Mouse (Mus musculus) olfactory bulb, adult 2 months (tissue): ENCODE measurements around the gene Kcnj16. TPM values are rescaled to one million over a fixed set of nuclear protein-coding genes. Genes with fewer than 3 reads are reported as not detected.

Source experiments
- H3K27ac ChIP-seq: fragments of 200-500 bp; 2 replicates; pipeline ENCODE4 v1.5.1; 2012; ENCODE audit warnings: low read depth, low read length; ENCODE audit not compliant: insufficient read depth
- H3K4me1 ChIP-seq: fragments of 200-500 bp; 2 replicates; pipeline ENCODE4 v1.6.1; 2012; ENCODE audit warnings: low read length; ENCODE audit not compliant: control insufficient read depth, insufficient read depth
- H3K4me3 ChIP-seq: fragments of 200-500 bp; 2 replicates; pipeline ENCODE4 v1.5.1; 2012; ENCODE audit warnings: mild to moderate bottlenecking, low read depth, low read length, moderate library complexity; ENCODE audit not compliant: insufficient read depth
- CTCF ChIP-seq: fragments of 200-500 bp; IDR thresholded peaks from 2 replicates; pipeline ENCODE4 v1.5.1; 2012; ENCODE audit warnings: low read depth, mild to moderate bottlenecking, low read length, moderate library complexity; ENCODE audit not compliant: insufficient read depth
- POLR2A ChIP-seq: fragments of 200-500 bp; IDR thresholded peaks from 2 replicates; pipeline ENCODE4 v1.6.1; 2012; ENCODE audit warnings: mild to moderate bottlenecking, low read depth, low read length, moderate library complexity; ENCODE audit not compliant: insufficient read depth
- WGBS: fragments of 180-500 bp; shearing (Covaris S2); methylation state at CpG from one replicate; pipeline ENCODE4 v1.1.7; 2018; 5-methylcytosine and 5-hydroxymethylcytosine counted together
- polyA plus RNA-seq: library from polyadenylated mRNA; stranded (reverse); fragments of >200 nt; gene quantifications from 2 replicates; pipeline ENCODE4 v1.2.4, GENCODE M21; 2012; ENCODE audit warnings: low replicate concordance; ENCODE audit not compliant: missing spikeins, insufficient read depth, insufficient read length

Kcnj16 gene
- not detected in 2 replicates for polyA plus RNA-seq

- Histone ChIP-seq H3K4me3 (no peak within 1 kb of the TSS), H3K27ac (no peak within 1 kb of the TSS), H3K4me1 (no peaks in the 10 kb centered on the region)
- WGBS = 80% methylated on average over 4 of the region's 4 CpGs
- no peak for TF ChIP-seq CTCF
- TF ChIP-seq POLR2A = no peak
Observed at GRCm38 (mm10) chr11:110967762-110968135, at the start of gene Kcnj16. Gene Kcnj16, plus strand, starts transcription at chr11:110968033.

DNA sequence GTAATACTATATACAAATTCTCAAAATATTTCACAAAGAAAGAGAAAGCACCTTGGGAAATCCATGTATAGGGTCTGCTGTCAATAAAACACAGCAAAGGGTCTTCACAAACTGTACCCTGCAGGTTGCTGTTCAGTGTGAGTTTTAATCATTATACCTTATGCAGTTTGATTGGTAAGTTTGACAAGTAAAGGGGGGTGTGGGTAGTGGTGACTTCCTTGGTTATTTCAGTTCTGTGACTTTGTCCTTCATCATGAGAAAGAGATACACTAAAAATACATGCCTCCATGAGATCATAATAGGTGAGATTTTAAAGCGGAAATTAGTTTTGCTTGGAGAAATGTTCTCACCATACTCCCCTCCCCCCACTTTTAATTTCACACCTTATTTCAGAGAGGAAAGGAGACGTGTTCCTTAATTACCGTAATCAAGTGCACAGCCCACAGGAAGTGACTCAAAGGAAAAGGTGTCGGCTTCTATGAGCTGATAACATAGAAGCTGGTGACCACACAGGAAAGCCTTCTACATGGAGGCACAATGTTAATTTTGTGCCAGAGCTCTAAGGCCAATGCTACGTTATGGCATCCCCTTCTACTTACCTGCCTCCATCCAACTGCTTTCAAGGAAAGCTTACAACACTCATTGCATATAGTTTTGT is 48.9 kb upstream of the Kcnj16 start:
- no peaks in the 10 kb centered on the region for H3K4me1 ChIP-seq
- WGBS = 76% methylated on average over 5 of the region's 5 CpGs
- TF ChIP-seq CTCF = no peak
- TF ChIP-seq POLR2A = no peak
- H3K27ac ChIP-seq = no peak overlapping the region
- H3K4me3 ChIP-seq = no peak overlapping the region

DNA sequence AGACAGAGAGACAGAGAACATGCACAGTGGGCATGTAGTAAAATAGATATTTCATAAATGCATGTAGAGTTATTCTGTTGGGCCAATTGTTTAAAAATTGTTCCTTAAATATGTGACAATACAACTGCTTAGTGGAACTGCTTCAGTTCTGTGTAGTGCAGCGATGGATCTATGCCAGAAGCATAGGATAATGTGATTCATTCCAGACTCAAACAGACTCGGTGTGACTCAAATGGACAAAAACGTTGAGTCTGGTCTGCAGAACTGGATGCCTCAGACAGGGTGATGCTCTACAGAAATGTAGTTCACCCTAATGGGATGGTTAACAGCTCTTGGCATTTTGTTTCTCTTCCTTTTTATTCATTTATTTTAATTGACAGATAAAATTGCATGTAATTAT is 32.1 kb upstream of the Kcnj16 start:
- H3K4me1 ChIP-seq = no peaks in the 10 kb centered on the region
- WGBS = 27% methylated on average over 3 of the region's 3 CpGs
- H3K4me3 ChIP-seq = no peak overlapping the region
- TF ChIP-seq POLR2A = no peak
- TF ChIP-seq CTCF = no peak
- H3K27ac ChIP-seq = no peak overlapping the region

DNA sequence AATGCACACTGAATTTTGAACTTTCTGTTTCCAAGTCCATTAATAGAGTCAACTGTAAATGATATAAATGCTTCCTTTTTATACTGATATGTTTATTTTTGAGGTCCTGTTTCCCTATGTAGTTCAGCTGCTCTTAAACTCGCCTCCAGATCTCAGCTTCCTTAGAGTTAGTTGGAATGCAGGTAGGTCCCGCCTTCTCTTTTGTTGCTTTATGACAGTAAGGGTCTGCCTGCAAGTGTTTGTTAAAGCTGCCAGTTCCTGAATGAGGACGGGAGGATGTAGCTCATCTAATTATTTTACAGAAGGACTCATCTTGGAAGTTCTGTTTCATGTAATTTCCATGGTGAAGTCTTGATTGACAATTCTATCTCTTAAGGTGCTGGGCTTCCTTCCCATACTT is 25.6 kb upstream of the Kcnj16 start:
- WGBS = 53% methylated on average over 3 of the region's 3 CpGs
- H3K4me3 ChIP-seq = no peak overlapping the region
- TF ChIP-seq POLR2A = no peak
- no peak for TF ChIP-seq CTCF
- H3K4me1 ChIP-seq = no peaks in the 10 kb centered on the region
- no peak overlapping the region for H3K27ac ChIP-seq

DNA sequence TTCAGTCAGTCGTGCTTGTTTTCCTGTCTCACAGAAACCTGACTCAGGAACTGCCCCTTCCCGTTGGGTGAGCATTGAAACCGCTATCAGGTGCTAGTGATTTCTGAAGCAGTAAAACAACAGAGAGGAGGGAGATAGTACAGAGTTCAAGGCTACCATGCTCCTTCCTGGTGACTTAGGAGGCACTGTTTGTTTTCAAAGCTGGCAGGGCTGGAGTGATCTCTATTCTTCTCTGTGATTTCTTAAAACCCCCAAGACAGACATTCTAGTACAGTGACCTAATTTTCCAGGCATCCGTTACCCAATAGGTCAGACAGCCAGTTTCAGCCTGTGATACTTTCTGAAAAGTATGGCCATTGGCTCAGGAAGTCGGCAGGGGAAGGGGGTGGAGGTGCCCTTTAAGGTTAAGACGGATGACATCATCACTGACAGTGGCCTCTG is 25.1 kb upstream of the Kcnj16 start:
- 61% methylated on average over 6 of the region's 6 CpGs for WGBS

DNA sequence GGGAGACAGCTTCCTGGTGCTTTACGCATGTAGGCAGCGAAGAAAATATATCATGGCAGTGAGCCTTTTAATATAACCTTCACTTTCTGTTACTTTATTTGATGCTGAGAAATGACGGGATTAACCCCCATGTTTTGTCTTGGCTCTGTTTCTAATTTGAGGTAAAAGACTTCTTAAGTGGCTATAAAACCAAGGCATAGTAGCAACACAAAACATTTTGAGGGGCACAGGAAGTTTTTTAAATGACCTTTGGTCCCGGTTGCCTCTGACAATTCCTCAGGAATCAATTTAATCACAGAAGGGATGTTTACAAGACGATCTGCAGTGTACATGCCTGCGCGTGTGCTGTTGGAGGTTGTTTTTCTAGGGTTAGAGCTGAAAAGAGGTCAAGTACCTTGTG is 11.2 kb upstream of the Kcnj16 start:
- WGBS = 74% methylated on average over 7 of the region's 7 CpGs
- Histone ChIP-seq H3K4me1 (no peaks in the 10 kb centered on the region), H3K4me3 (no peak overlapping the region), H3K27ac (no peak overlapping the region)
- TF ChIP-seq POLR2A (no peak), CTCF (no peak)

More for the DNA sequence above, 25.1 kb upstream of the Kcnj16 start:
- Histone ChIP-seq H3K4me1 (no peaks in the 10 kb centered on the region), H3K4me3 (no peak overlapping the region), H3K27ac (no peak overlapping the region)
- no peak for TF ChIP-seq POLR2A
- TF ChIP-seq CTCF = no peak

- Histone ChIP-seq H3K27ac (no peak overlapping the region), H3K4me3 (no peak overlapping the region), H3K4me1 (no peaks in the 10 kb centered on the region)
- no peak for TF ChIP-seq POLR2A
- TF ChIP-seq CTCF = no peak
- WGBS = 20% methylated on average over 5 of the region's 5 CpGs
Observed at GRCm38 (mm10) chr11:110961592-110962021, 6.2 kb upstream of the Kcnj16 start.

DNA sequence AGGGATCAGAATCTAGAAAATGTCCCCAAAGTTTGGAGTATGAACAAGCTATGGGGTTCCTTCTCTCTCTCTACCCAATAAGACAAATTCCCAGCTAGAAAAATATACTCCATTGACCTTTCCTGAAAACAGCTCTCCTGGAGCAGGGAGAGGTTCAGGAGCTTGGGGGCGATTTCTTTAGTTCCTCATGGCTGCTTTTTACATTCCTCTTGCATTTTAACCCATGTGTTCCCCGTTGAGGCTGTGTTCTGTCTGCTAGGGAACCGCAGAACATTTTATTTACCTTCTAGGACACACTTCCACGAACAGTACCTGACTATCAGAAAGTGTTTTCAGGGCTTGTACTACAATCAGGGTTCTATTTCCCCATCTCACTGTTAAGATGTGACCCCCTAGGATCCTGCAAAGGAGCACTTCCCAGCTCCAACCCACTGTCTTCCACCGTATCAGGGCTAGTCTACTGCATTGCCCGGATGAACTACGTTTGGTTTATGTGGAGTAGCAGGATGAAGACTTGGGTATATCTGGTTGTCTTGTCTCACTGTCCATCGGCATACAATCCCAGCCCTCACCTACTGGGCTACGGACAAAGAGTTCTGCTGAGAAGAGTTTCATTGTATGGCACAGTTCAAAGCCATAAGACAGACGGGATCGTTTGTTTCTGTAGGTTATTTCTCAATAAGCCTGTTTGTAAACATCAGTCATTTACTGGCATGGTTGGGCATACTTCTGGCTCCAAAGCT is 643 bp upstream of the Kcnj16 start:
- no peaks in the 10 kb centered on the region for H3K4me1 ChIP-seq
- H3K27ac ChIP-seq = no peak overlapping the region
- WGBS = 87% methylated on average over 11 of the region's 11 CpGs
- H3K4me3 ChIP-seq = no peak overlapping the region
- TF ChIP-seq CTCF (no peak), POLR2A (no peak)

GRCm38 (mm10) chr11:110968901-110969300 is 1.1 kb downstream of the Kcnj16 start:
- TF ChIP-seq CTCF = no peak
- no peak for TF ChIP-seq POLR2A
- no peak overlapping the region for H3K4me3 ChIP-seq
- H3K27ac ChIP-seq = no peak overlapping the region
- H3K4me1 ChIP-seq = no peaks in the 10 kb centered on the region

DNA sequence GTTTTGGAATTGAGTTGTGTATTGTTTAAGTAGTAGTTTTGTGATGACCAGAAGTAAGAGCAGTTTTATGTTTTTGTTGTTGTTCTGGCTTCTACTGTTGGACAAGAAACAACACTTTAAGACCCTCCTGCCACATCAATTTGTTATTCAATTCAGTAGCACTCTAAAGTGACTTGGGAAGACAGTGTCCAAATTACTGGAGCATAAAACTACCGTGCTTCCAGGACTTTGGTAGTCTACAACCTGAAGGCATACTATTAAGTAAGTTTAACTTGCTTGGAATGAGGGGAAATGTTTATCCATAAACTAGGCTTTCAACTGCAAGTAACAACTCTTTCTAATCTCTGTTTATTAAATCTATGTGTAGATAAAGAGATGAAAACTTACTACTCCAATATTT is 17.7 kb downstream of the Kcnj16 start:
- H3K4me3 ChIP-seq = no peak overlapping the region
- H3K4me1 ChIP-seq = no peaks in the 10 kb centered on the region
- 54% methylated on average over 1 of the region's 1 CpGs for whole genome bisulfite sequencing
- H3K27ac ChIP-seq = no peak overlapping the region
- TF ChIP-seq CTCF = no peak
- TF ChIP-seq POLR2A = no peak
